Mouse (Mus musculus): Measurements from ENCODE around the gene Gadl1.
A peak's percentile ranks its signal among the peaks of the same experiment; 100 is the strongest.
"Not testable (repeated sequence)": the region's sequence is repeated elsewhere in the genome, so short reads cannot be mapped to it uniquely, and the experiment has no call there.

Gadl1 gene

GRCm38 (mm10) chr9:116025371-116025770 lies 116.1 kb downstream of the Gadl1 start:
- no peak for DNase-seq (ENCODE audit: low spot score)

DNA sequence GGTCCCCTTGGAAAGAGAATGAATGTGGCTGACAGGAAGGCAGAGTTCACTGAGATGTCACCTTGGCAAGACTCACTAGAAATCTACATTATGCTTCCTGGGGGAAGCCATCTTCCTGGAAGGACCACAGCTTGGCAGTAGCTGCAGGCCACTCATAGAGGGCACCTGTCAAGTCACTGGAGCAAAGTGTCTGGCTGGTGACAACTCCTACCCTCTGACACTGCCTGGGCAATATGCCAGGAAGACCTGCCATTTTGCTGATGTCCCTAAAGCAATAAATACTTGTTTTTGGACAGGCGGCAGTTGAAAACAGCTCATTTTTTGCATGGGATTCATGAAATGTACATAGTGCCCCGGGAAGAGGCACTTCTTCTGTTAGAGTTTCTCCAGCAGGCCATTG lies 119.8 kb downstream of the Gadl1 start:
- DNase-seq (ENCODE audit: low spot score), result no peak

DNA sequence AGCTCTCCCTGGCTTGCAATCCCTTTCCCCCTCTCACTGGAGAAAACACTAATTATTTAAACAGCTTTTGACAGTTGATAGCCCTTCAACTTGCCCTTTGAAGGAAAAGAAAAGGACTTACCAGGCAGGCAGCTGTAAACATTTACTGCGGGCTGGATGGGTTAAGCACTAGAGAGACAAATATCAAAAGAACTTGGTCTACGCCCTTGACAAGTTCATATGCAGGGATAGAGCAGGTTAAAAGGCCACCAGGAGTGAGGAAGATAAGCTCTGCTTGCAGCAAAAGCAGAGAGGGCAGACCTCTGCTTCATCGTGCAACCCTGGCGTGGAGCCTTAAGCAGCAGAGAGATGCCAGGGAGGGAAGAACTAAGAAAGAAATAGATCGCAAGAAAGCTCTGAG lies 123.5 kb downstream of the Gadl1 start:
- no peak for DNase-seq (ENCODE audit: low spot score)

DNA sequence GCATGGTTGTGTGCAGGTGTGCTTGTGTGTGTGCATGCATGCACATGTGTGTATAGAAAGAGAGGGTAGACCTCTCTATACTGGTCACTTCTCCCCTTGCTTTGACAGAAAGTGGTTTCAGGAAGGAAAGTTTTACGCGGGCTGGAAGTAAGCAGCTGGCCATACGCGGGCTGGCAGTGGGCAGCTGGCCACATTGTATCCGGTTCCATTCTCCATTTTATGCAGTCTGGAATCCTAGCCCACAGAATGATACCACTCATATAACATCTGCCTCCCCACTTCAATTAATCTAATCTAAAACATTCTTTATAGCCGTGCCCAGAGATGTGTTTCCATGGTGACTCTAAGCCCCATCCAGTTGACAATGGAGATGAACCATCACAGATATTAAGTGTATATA lies 129.0 kb downstream of the Gadl1 start:
- no peak for DNase-seq (ENCODE audit: low spot score)

- no peak for DNase-seq (ENCODE audit: low spot score)
Measured at GRCm38 (mm10) chr9:116039981-116040380, 130.7 kb downstream of the Gadl1 start.

DNA sequence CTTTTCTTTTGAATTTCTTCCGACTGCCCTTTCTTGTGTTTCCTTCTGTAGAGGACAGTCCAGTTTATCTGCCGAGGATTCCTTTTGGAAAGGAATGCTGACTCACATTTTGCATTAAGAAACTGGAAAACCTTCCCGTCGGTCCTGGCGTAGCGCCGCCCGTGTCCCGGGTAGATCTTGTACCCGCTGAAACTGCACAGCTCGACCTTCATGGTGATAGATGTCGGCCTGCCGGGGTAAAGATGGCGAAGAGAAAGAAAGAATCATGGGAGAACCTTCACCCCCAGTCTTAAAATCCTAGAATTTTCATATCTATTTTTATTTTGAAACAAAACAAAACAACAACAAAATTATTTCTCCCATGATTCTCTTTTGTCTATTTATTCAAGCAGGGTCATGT lies 131.6 kb downstream of the Gadl1 start:
- DNase-seq (ENCODE audit: low spot score), result not testable (repeated sequence)

DNA sequence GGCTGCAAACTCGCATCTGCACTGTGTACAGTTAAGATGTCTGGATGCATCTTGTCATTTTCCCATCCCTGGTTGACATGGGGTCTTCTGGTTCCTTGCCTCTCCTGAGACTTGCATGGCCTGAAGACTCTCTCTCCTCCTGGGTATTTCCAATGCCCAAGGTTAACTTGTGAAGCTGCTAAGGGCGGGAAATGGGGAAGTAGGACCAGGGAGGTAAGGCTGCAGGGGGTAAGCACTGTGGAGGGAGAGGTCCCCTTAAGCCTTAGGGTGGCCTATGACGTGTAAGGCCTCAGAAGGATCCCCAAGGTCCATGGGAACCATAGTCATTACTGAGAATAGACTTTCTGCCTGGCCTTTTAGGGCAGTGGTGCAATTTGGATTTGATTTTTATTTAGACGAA lies 132.1 kb downstream of the Gadl1 start:
- no peak for DNase-seq (ENCODE audit: low spot score)

- DNase-seq (ENCODE audit: low spot score), result peak; percentile 69
Measured at GRCm38 (mm10) chr9:116041787-116042186, 132.5 kb downstream of the Gadl1 start.

DNA sequence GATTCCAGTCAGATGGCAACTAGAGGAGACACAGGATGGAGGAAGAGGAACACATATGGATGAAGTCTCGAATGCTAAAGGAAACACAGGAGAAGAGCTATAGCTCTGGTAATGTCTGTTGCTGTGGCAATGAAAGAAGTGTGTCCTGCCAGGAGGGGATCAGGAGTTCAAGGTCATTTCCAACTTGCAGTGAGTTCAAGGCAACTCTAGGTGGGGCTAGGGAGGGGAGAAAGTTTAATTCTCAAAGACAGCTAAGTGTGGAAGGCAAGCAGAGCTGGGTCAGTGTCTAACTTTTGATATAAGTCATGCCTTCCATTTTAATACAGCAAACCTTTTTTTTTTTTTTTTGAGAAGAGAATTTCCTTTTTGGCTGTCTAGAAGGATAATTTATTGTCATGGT lies 140.7 kb downstream of the Gadl1 start:
- DNase-seq (ENCODE audit: low spot score), result no peak

- DNase-seq (ENCODE audit: low spot score), result no peak
Measured at GRCm38 (mm10) chr9:116053976-116054375, 144.7 kb downstream of the Gadl1 start.

GRCm38 (mm10) chr9:116058475-116058874 lies 149.2 kb downstream of the Gadl1 start:
- no peak for DNase-seq (ENCODE audit: low spot score)

DNA sequence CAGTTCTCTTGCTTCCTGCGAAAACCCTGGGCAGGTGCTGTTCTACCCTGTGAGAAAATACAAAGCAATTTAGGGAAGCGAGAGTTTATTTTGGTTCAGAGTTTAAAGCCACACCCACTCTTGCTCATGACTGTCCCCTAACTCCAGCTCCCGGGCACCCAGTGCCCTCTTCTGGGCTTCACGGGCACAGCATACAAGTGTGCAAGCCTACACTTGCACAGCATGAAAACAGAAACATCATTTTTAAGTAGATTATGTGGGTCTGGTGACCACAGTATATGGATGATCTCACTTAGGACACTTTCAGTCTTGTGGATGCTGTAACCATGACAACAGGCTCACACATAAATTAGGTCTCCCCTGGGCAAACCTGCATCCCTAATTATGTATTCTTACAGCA lies 149.9 kb downstream of the Gadl1 start:
- DNase-seq (ENCODE audit: low spot score), result no peak

DNA sequence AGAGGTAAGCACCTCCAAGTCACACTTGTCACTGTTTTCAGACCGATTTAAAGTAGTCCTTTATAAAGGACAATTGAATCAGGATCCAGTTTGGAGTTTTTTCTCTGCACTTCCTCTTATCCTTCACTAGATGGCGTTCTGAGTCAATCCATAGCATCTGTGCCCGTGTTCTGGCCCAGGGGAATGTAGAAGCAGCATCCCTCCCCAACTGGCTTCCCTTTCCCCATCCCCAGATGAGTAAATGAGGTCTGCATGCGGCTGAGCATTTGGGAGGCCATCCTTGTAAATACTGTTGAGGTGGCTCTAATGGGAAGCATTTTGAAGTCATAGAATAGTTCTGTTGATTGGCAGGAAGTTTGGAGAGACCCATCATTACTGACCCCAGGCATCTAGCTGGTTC lies 151.4 kb downstream of the Gadl1 start:
- peak; percentile 22 for DNase-seq (ENCODE audit: low spot score)

GRCm38 (mm10) chr9:116064774-116065173 lies 155.5 kb downstream of the Gadl1 start:
- no peak for DNase-seq (ENCODE audit: low spot score)

- DNase-seq (ENCODE audit: low spot score), result not testable (repeated sequence)
Measured at GRCm38 (mm10) chr9:116071561-116071960, 162.3 kb downstream of the Gadl1 start.

DNA sequence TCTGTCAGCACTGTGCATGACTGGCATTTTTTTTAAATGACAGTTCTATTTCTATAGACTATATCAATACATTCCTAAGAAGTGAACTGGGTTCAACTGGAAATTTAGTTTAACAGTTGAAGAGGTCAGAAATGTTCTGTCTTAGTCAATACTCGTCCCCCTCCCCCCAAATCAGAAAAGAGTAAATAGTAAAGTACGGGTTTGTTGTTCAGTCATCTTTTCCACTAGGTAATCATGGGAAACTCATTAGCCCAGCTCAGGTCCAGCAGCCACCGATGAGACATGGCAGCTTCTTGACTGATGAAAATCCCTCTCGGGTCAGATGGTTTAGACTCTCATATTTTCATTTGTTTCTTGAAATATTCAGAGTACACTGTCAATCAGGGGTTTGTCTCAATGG lies 166.9 kb downstream of the Gadl1 start:
- DNase-seq (ENCODE audit: low spot score), result no peak

DNA sequence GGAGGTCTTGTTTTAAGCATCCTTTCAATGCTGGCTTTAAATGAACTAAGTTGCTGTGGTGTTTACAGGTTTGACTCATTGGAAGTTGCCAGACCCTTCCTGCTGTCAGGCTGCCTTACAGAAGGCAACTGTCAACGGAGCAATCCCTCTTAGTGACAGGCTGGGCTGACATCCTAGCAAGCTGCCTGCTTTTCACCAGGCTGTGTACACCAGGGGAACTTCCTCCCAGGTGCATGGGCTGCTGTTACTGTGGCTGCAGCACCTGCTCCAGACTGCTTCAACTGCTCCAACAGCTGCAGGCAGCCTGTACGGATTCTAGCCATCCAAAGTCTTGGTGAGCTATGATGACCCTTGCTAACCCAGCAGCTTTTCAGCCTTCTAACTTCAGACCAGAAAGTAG lies 167.7 kb downstream of the Gadl1 start:
- no peak for DNase-seq (ENCODE audit: low spot score)

- DNase-seq (ENCODE audit: low spot score), result no peak
Measured at GRCm38 (mm10) chr9:116077419-116077818, 168.2 kb downstream of the Gadl1 start.

DNA sequence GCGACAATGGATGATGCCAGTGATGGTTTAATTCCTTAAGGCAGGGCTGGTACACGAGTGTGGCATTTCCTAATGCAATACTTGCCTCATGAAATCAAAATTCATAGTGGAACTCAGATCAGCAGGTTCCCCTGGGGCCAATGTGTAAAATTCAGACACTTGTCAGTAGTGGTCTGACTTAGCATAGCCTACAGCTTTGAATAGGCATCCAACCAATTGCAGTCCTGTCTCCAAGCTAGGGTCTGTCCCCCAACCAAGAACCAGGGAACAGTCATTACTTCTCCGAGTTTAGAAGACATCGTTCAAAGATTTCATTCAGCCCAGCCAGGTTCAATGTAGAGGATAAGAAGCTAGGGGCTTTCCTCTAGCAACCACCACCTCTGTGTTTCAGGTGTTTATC lies 172.5 kb downstream of the Gadl1 start:
- no peak for DNase-seq (ENCODE audit: low spot score)

GRCm38 (mm10) chr9:116083300-116083699 lies 174.0 kb downstream of the Gadl1 start:
- no peak for DNase-seq (ENCODE audit: low spot score)

GRCm38 (mm10) chr9:116083726-116084323 lies 174.6 kb downstream of the Gadl1 start:
- no peak for DNase-seq (ENCODE audit: low spot score)

DNA sequence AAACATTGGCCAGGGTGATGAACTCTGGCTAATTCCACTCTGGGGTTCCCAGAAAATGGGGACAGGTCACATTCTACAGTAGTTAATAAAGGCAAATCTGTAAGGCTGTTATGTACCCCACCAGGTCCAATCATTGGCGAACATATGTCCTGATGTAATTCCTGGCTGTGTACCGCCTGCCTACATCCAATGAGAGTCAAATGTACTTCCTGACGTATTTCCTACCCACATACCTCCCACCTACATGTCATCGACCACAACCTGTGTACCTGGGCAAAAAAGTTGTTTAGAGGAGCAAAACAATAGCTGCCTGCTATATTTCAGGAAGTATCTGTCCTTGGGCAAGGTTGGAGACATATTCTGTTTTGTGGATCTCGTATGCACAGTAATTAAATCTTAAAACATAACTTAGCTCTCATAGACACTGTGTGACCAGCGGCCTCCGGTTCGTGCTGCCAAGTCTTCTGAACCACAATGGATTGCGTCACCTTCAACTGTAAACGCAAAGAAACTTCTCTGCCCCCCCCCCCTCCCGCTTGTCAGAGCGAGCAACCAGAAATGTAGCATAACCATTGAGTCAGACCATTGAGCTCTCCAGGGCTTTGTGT lies 175.2 kb downstream of the Gadl1 start:
- DNase-seq (ENCODE audit: low spot score), result peak; percentile 14

DNA sequence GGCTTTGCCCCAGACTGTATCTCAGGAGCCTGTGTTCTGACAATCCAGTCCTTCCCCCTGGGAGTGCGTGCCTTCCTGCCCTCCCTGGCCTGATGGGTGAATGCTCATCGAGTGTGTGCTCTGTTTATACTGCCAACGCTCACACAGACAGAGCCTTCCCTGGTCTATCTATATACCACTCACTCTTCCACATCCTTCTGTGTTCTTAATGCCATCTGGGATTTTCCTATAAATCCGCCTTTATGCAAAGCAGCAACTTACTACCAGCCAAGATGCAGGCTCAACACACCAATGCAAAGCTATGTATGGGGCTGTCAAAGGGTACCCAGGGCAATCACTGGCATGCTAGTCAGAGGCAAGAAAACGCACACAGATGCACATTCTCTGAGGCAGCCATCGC lies 176.7 kb downstream of the Gadl1 start:
- no peak for DNase-seq (ENCODE audit: low spot score)

GRCm38 (mm10) chr9:116087263-116087662 lies 178.0 kb downstream of the Gadl1 start:
- no peak for DNase-seq (ENCODE audit: low spot score)
